Mouse (Mus musculus) heart, postnatal 25 days (tissue): Measurements from ENCODE around the gene Ptcd2. TPM values are rescaled to one million over a fixed set of nuclear protein-coding genes. Genes with fewer than 3 reads are reported as not detected.
"Not testable (repeated sequence)": the region's sequence is repeated elsewhere in the genome, so short reads cannot be mapped to it uniquely, and the experiment has no call there.

Source experiments
- DNase-seq: peaks from one replicate; pipeline ENCODE4 v3.0.0; 2022; ENCODE audit warnings: low spot score
- intact Hi-C: fragments of 180-260 bp; cut with DNase I; formaldehyde crosslinking; loops from one replicate; pipeline ENCODE4 v1.15.1; 2025
- total RNA-seq, 2 experiments: library from RNA; stranded (reverse); gene quantifications; 2 replicates each; pipeline ENCODE4 v1.2.3; 2021

Ptcd2 gene
- total RNA-seq, 2 experiments from 2014 or later: 49.9 to 51.6 TPM

GRCm38 (mm10) chr13:99358921-99359320 lies 14.4 kb upstream of the Ptcd2 start:
- intact Hi-C loops: loop anchor here (10.0 kb wide), 1 partner anchor 656 kb away; the partner anchor contains the start of gene Mccc2
- no peak for DNase-seq

- DNase-seq: no peak
- intact Hi-C loops: loop anchor here (10.0 kb wide), 1 partner anchor 658 kb away; the partner anchor contains the start of gene Mccc2
Measured at GRCm38 (mm10) chr13:99356428-99357265, 12.1 kb upstream of the Ptcd2 start.

GRCm38 (mm10) chr13:99355861-99356260 lies 11.4 kb upstream of the Ptcd2 start:
- intact Hi-C loops: loop anchor here (10.0 kb wide), 1 partner anchor 659 kb away; the partner anchor contains the start of gene Mccc2
- no peak for DNase-seq

GRCm38 (mm10) chr13:99355072-99355471 lies 10.6 kb upstream of the Ptcd2 start:
- intact Hi-C loops: loop anchor here (10.0 kb wide), 1 partner anchor 660 kb away; the partner anchor contains the start of gene Mccc2
- no peak for DNase-seq

GRCm38 (mm10) chr13:99353490-99353851 lies 9.0 kb upstream of the Ptcd2 start:
- intact Hi-C loops: loop anchor here (1.0 to 10.0 kb wide), 3 partner anchors 484 to 661 kb away; partner anchors contain the start of gene Mccc2
- DNase-seq: no peak

GRCm38 (mm10) chr13:99352758-99353489 lies 8.4 kb upstream of the Ptcd2 start:
- peak; percentile 93 for DNase-seq
- intact Hi-C loops: loop anchor here (1.0 to 10.0 kb wide), 3 partner anchors 484 to 662 kb away; partner anchors contain the start of gene Mccc2

GRCm38 (mm10) chr13:99351596-99351995 lies 7.1 kb upstream of the Ptcd2 start:
- DNase-seq: no peak
- intact Hi-C loops: loop anchor here (5.0 to 10.0 kb wide), 2 partner anchors 601 to 663 kb away; partner anchors contain the start of gene Mccc2

- DNase-seq: no peak
- intact Hi-C loops: loop anchor here (5.0 to 10.0 kb wide), 2 partner anchors 601 to 664 kb away; partner anchors contain the start of gene Mccc2
Measured at GRCm38 (mm10) chr13:99351186-99351585, 6.7 kb upstream of the Ptcd2 start.

- DNase-seq: no peak
- intact Hi-C loops: loop anchor here (5.0 to 10.0 kb wide), 2 partner anchors 602 to 665 kb away; partner anchors contain the start of gene Mccc2
Measured at GRCm38 (mm10) chr13:99350009-99350408, 5.5 kb upstream of the Ptcd2 start.

GRCm38 (mm10) chr13:99343876-99344598 lies 468 bp downstream of the Ptcd2 start:
- intact Hi-C loops: loop anchor here (10.0 kb wide), 1 partner anchor 761 kb away; the partner anchor contains the start of genes Bdp1 and Serf1
- DNase-seq: no peak

GRCm38 (mm10) chr13:99341504-99341903 lies 3.0 kb downstream of the Ptcd2 start:
- intact Hi-C loops: loop anchor here (10.0 kb wide), 1 partner anchor 763 kb away; the partner anchor contains the start of genes Bdp1 and Serf1
- no peak for DNase-seq

GRCm38 (mm10) chr13:99337510-99337909 lies 7.0 kb downstream of the Ptcd2 start:
- intact Hi-C loops: no loop called here

GRCm38 (mm10) chr13:99331255-99331654 lies 13.2 kb downstream of the Ptcd2 start:
- intact Hi-C loops: no loop called here

More at GRCm38 (mm10) chr13:99337510-99337909, 7.0 kb downstream of the Ptcd2 start:
- no peak for DNase-seq

GRCm38 (mm10) chr13:99324337-99324685 lies 20.2 kb downstream of the Ptcd2 start:
- not testable (repeated sequence) for DNase-seq

More at GRCm38 (mm10) chr13:99331255-99331654, 13.2 kb downstream of the Ptcd2 start:
- no peak for DNase-seq

GRCm38 (mm10) chr13:99323632-99324336 lies 20.7 kb downstream of the Ptcd2 start:
- no peak for DNase-seq
- intact Hi-C loops: loop anchor here (2.0 kb wide), 1 partner anchor 457 kb away; no protein-coding TSS in a partner anchor

More at GRCm38 (mm10) chr13:99324337-99324685, 20.2 kb downstream of the Ptcd2 start:
- intact Hi-C loops: not testable (repeated sequence)

GRCm38 (mm10) chr13:99322915-99323314 lies 21.6 kb downstream of the Ptcd2 start:
- DNase-seq: not testable (repeated sequence)
- intact Hi-C loops: loop anchor here (2.0 kb wide), 1 partner anchor 456 kb away; no protein-coding TSS in a partner anchor

GRCm38 (mm10) chr13:99320453-99320852 lies 24.1 kb downstream of the Ptcd2 start:
- no peak for DNase-seq
- intact Hi-C loops: no loop called here

GRCm38 (mm10) chr13:99317058-99317457 lies 27.4 kb downstream of the Ptcd2 start:
- DNase-seq: no peak
- intact Hi-C loops: loop anchor here (2.0 to 5.0 kb wide), 2 partner anchors 75 to 146 kb away; no protein-coding TSS in a partner anchor
